Mouse (Mus musculus): ENCODE data around the gene Gm10282.

Gm10282 gene

GRCm38 (mm10) chr8:72324036-72324706 is 19.1 kb upstream of the Gm10282 start:
- in situ Hi-C loops (cut with MboI) = loop anchor here (5.0 kb wide), 1 partner anchor 33 kb away; no protein-coding TSS in a partner anchor

- in situ Hi-C loops (cut with MboI) = loop anchor here (5.0 kb wide), 1 partner anchor 34 kb away; no protein-coding TSS in a partner anchor
These were observed 18.2 kb upstream of the Gm10282 start for GRCm38 (mm10) chr8:72323131-72323725.

- in situ Hi-C loops (cut with MboI) = loop anchor here (5.0 kb wide), 1 partner anchor 35 kb away; no protein-coding TSS in a partner anchor
These were observed 17.4 kb upstream of the Gm10282 start for GRCm38 (mm10) chr8:72322471-72322889.

- in situ Hi-C loops (cut with MboI) = loop anchor here (5.0 kb wide), 1 partner anchor 35 kb away; no protein-coding TSS in a partner anchor
These were observed 16.8 kb upstream of the Gm10282 start for GRCm38 (mm10) chr8:72321635-72322441.

GRCm38 (mm10) chr8:72320803-72321583 is 15.9 kb upstream of the Gm10282 start:
- in situ Hi-C loops (cut with MboI) = loop anchor here (5.0 kb wide), 1 partner anchor 36 kb away; no protein-coding TSS in a partner anchor

GRCm38 (mm10) chr8:72319921-72320802 is 15.1 kb upstream of the Gm10282 start:
- in situ Hi-C loops (cut with MboI) = loop anchor here (5.0 to 10.0 kb wide), 2 partner anchors 37 to 55 kb away; no protein-coding TSS in a partner anchor

GRCm38 (mm10) chr8:72319397-72319796 is 14.3 kb upstream of the Gm10282 start:
- in situ Hi-C loops (cut with MboI) = loop anchor here (10.0 kb wide), 1 partner anchor 55 kb away; no protein-coding TSS in a partner anchor

GRCm38 (mm10) chr8:72318801-72319322 is 13.8 kb upstream of the Gm10282 start, which contains the start of gene Klf2:
Gene Klf2 (plus strand): TSS chr8:72319033.
- in situ Hi-C loops (cut with MboI) = loop anchor here (10.0 kb wide), 1 partner anchor 54 kb away; no protein-coding TSS in a partner anchor

- in situ Hi-C loops (cut with MboI) = loop anchor here (10.0 kb wide), 1 partner anchor 53 kb away; no protein-coding TSS in a partner anchor
These were observed 12.8 kb upstream of the Gm10282 start for GRCm38 (mm10) chr8:72317741-72318301.

- in situ Hi-C loops (cut with MboI) = loop anchor here (10.0 kb wide), 1 partner anchor 51 kb away; no protein-coding TSS in a partner anchor
These were observed 11.1 kb upstream of the Gm10282 start for GRCm38 (mm10) chr8:72316053-72316695.

- in situ Hi-C loops (cut with MboI) = loop anchor here (10.0 kb wide), 1 partner anchor 48 kb away; no protein-coding TSS in a partner anchor
These were observed 8.0 kb upstream of the Gm10282 start for GRCm38 (mm10) chr8:72312926-72313518.

- in situ Hi-C loops (cut with MboI) = loop anchor here (10.0 kb wide), 1 partner anchor 46 kb away; no protein-coding TSS in a partner anchor
These were observed 5.9 kb upstream of the Gm10282 start for GRCm38 (mm10) chr8:72310849-72311506.

GRCm38 (mm10) chr8:72308276-72308675 is 3.2 kb upstream of the Gm10282 start:
- in situ Hi-C loops (cut with MboI) = no loop called here

GRCm38 (mm10) chr8:72306913-72307312 is 1.9 kb upstream of the Gm10282 start:
- in situ Hi-C loops (cut with MboI) = no loop called here

GRCm38 (mm10) chr8:72303633-72304032 is 1.4 kb downstream of the Gm10282 start:
- in situ Hi-C loops (cut with MboI) = no loop called here

- in situ Hi-C loops (cut with MboI) = no loop called here
These were observed 2.0 kb downstream of the Gm10282 start for GRCm38 (mm10) chr8:72302986-72303612.

- in situ Hi-C loops (cut with MboI) = no loop called here
These were observed 3.6 kb downstream of the Gm10282 start for GRCm38 (mm10) chr8:72301497-72301896.

Data from mature B cell (primary cell).